Mouse (Mus musculus) liver, postnatal 0 days (tissue): ENCODE measurements around the gene Eva1a. TPM values are rescaled to one million over a fixed set of nuclear protein-coding genes. Genes with fewer than 3 reads are reported as not detected.

Experiments used
- ATAC-seq: fragments of 200-750 bp; cut with Nextera tagmentation; 2 replicates; pipeline ENCODE4 v1.8.0; 2017; ENCODE audit warnings: mild to moderate bottlenecking, moderate library complexity
- DNase-seq: peaks from one replicate; pipeline ENCODE4 v3.0.0-alpha.2; 2016
- H3K27ac ChIP-seq: fragments of 300-500 bp; sonication (generic); 2 replicates; pipeline ENCODE4 v1.5.1; 2014; ENCODE audit warnings: antibody characterized with exemption, moderate library complexity, mild to moderate bottlenecking, low read depth
- H3K27me3 ChIP-seq: fragments of 300-500 bp; sonication (generic); 2 replicates; pipeline ENCODE4 v1.6.1; 2014; ENCODE audit warnings: low read length, control low read depth, mixed read lengths; ENCODE audit not compliant: insufficient read depth
- H3K36me3 ChIP-seq: fragments of 300-500 bp; sonication (generic); replicated peaks from 2 replicates; pipeline ENCODE4 v1.6.1; 2014; ENCODE audit warnings: mild to moderate bottlenecking, control low read depth, low read length, moderate library complexity, mixed read lengths; ENCODE audit not compliant: insufficient read depth
- H3K4me1 ChIP-seq: fragments of 300-500 bp; sonication (generic); 2 replicates; pipeline ENCODE4 v1.6.1; 2014; ENCODE audit warnings: antibody characterized with exemption, mild to moderate bottlenecking, control low read depth; ENCODE audit not compliant: insufficient read depth
- H3K4me2 ChIP-seq: fragments of 300-500 bp; sonication (generic); 2 replicates; pipeline ENCODE4 v1.6.1; 2014; ENCODE audit warnings: low read depth, mild to moderate bottlenecking, low read length, moderate library complexity, mixed read lengths
- H3K4me3 ChIP-seq: fragments of 300-500 bp; sonication (generic); 2 replicates; pipeline ENCODE4 v1.5.1; 2014; ENCODE audit warnings: low read depth, low read length
- H3K9ac ChIP-seq: fragments of 300-500 bp; sonication (generic); replicated peaks from 2 replicates; pipeline ENCODE4 v1.6.1; 2014; ENCODE audit warnings: mild to moderate bottlenecking, moderate library complexity
- H3K9me3 ChIP-seq: fragments of 300-500 bp; sonication (generic); 2 replicates; pipeline ENCODE4 v1.6.1; 2016; ENCODE audit warnings: mild to moderate bottlenecking, control low read depth, low read length, mixed read lengths
- CTCF ChIP-seq: sonication (generic); IDR thresholded peaks from 2 replicates; pipeline ENCODE4 v1.5.1; 2016; ENCODE audit warnings: antibody characterized with exemption, low read depth
- EP300 ChIP-seq: IDR thresholded peaks from 2 replicates; pipeline ENCODE4 v1.6.1; 2016; ENCODE audit warnings: antibody characterized with exemption, low read depth, mild to moderate bottlenecking
- WGBS: fragments of 180-500 bp; shearing (Covaris S2); extraction: QIAGEN DNeasy Blood & Tissue Kit; methylation state at CpG from one replicate; pipeline ENCODE4 v1.1.7; 2014; ENCODE audit not compliant: insufficient replicate concordance; 5-methylcytosine and 5-hydroxymethylcytosine counted together
- polyA plus RNA-seq: library from polyadenylated mRNA; unstranded; fragments of >200 nt; fragmentation: Nextera tagmentation; extraction: Ambion mirVana; gene quantifications from 2 replicates; pipeline ENCODE4 v1.2.1, GENCODE M21; 2015

Eva1a gene
- polyA plus RNA-seq, 1 experiment from 2014 or later: 40.0 TPM

- H3K4me3 ChIP-seq: no peak overlapping the region
- H3K9me3 ChIP-seq: no peaks in the 10 kb centered on the region; the same call in 1 of the 2 replicates
- peak overlapping the region; percentile 80 for H3K27ac ChIP-seq
- peaks cover 8% of the 10 kb centered on the region; the same call in 1 of the 2 replicates for H3K36me3 ChIP-seq
- TF ChIP-seq EP300 (peak; percentile 81; the same call in 1 of the 2 replicates), CTCF (no peak)
- no peak overlapping the region; the same call in 1 of the 2 replicates for H3K9ac ChIP-seq
- peak; percentile 75 for DNase-seq
- peaks cover 7% of the 10 kb centered on the region for H3K4me1 ChIP-seq
- ATAC-seq: peak; percentile 87
- no peak overlapping the region for H3K4me2 ChIP-seq
- no peaks in the 10 kb centered on the region for H3K27me3 ChIP-seq
- WGBS: 62% methylated on average over 4 of the region's 4 CpGs
Measured at GRCm38 (mm10) chr6:82088133-82088532, 47.3 kb downstream of the Eva1a start.

GRCm38 (mm10) chr6:82091773-82092172 is 50.9 kb downstream of the Eva1a start:
- 13% methylated on average over 28 of the region's 28 CpGs for WGBS
- no peak for DNase-seq
- Histone ChIP-seq H3K9ac (no peak overlapping the region), H3K4me1 (peaks cover 4% of the 10 kb centered on the region), H3K36me3 (peaks cover 7% of the 10 kb centered on the region; the same call in 1 of the 2 replicates), H3K4me3 (no peak overlapping the region), H3K4me2 (peak overlapping the region; percentile 5; the same call in 1 of the 2 replicates), H3K27ac (no peak overlapping the region), H3K9me3 (no peaks in the 10 kb centered on the region; the same call in 1 of the 2 replicates), H3K27me3 (no peaks in the 10 kb centered on the region)
- TF ChIP-seq CTCF (no peak), EP300 (no peak)
- ATAC-seq: no peak

- no peak for ATAC-seq
- no peak overlapping the region for H3K27ac ChIP-seq
- H3K27me3 ChIP-seq: no peaks in the 10 kb centered on the region
- no peak for DNase-seq
- H3K9me3 ChIP-seq: no peaks in the 10 kb centered on the region
- no peak overlapping the region for H3K4me3 ChIP-seq
- H3K4me2 ChIP-seq: no peak overlapping the region
- H3K36me3 ChIP-seq: no peaks in the 10 kb centered on the region
- 90% methylated on average over 1 of the region's 1 CpGs for WGBS
- H3K4me1 ChIP-seq: no peaks in the 10 kb centered on the region
- no peak for TF ChIP-seq CTCF
- TF ChIP-seq EP300: no peak
- H3K9ac ChIP-seq: no peak overlapping the region
Measured at GRCm38 (mm10) chr6:82097705-82098104, 56.9 kb downstream of the Eva1a start.

- TF ChIP-seq EP300: no peak
- no peak for TF ChIP-seq CTCF
- H3K9me3 ChIP-seq: no peaks in the 10 kb centered on the region
Measured at GRCm38 (mm10) chr6:82098456-82098855, 57.6 kb downstream of the Eva1a start.

GRCm38 (mm10) chr6:82110473-82110872 is 69.6 kb downstream of the Eva1a start:
- 76% methylated on average over 7 of the region's 7 CpGs for WGBS
- H3K9me3 ChIP-seq: no peaks in the 10 kb centered on the region

More at GRCm38 (mm10) chr6:82098456-82098855, 57.6 kb downstream of the Eva1a start:
- Histone ChIP-seq H3K4me2 (no peak overlapping the region), H3K27me3 (no peaks in the 10 kb centered on the region), H3K4me1 (no peaks in the 10 kb centered on the region), H3K4me3 (no peak overlapping the region), H3K27ac (no peak overlapping the region), H3K36me3 (no peaks in the 10 kb centered on the region), H3K9ac (no peak overlapping the region)
- 78% methylated on average over 1 of the region's 1 CpGs for WGBS
- DNase-seq (no peak), ATAC-seq (no peak)

GRCm38 (mm10) chr6:82111111-82111510 is 70.3 kb downstream of the Eva1a start:
- Histone ChIP-seq H3K4me1 (no peaks in the 10 kb centered on the region), H3K4me3 (no peak overlapping the region), H3K9ac (no peak overlapping the region), H3K36me3 (no peaks in the 10 kb centered on the region), H3K27me3 (no peaks in the 10 kb centered on the region), H3K27ac (no peak overlapping the region), H3K4me2 (no peak overlapping the region), H3K9me3 (no peaks in the 10 kb centered on the region)
- DNase-seq (no peak), ATAC-seq (no peak)
- WGBS: 76% methylated on average over 1 of the region's 1 CpGs
- no peak for TF ChIP-seq CTCF

More at GRCm38 (mm10) chr6:82110473-82110872, 69.6 kb downstream of the Eva1a start:
- Histone ChIP-seq H3K27ac (no peak overlapping the region), H3K4me1 (no peaks in the 10 kb centered on the region), H3K4me2 (no peak overlapping the region), H3K9ac (no peak overlapping the region), H3K27me3 (no peaks in the 10 kb centered on the region), H3K4me3 (no peak overlapping the region), H3K36me3 (no peaks in the 10 kb centered on the region)
- no peak for TF ChIP-seq CTCF
- no peak for TF ChIP-seq EP300
- DNase-seq: no peak
- ATAC-seq: no peak

- TF ChIP-seq EP300 (no peak), CTCF (no peak)
- DNase-seq (no peak), ATAC-seq (no peak)
- H3K36me3 ChIP-seq: no peaks in the 10 kb centered on the region
- H3K9ac ChIP-seq: no peak overlapping the region
- no peaks in the 10 kb centered on the region for H3K4me1 ChIP-seq
- H3K9me3 ChIP-seq: no peaks in the 10 kb centered on the region
- H3K27me3 ChIP-seq: no peaks in the 10 kb centered on the region
- H3K27ac ChIP-seq: no peak overlapping the region
- 67% methylated on average over 3 of the region's 3 CpGs for WGBS
- no peak overlapping the region for H3K4me3 ChIP-seq
- no peak overlapping the region for H3K4me2 ChIP-seq
Measured at GRCm38 (mm10) chr6:82111540-82111939, 70.7 kb downstream of the Eva1a start.
